Mouse (Mus musculus): ENCODE measurements around the gene Thy1.

- TF ChIP-seq CTCF (IDR thresholded peaks at IDR 0.05; ENCODE audit: low read depth) = no peak
- TF ChIP-seq EP300 (IDR thresholded peaks at IDR 0.05; ENCODE audit: low read depth) = no peak
Observed at GRCm38 (mm10) chr9:44031079-44031478, 12.1 kb upstream of the Thy1 start.
